Mouse (Mus musculus) stomach, postnatal 0 days (tissue): ENCODE data around the gene Esyt2. TPM values are rescaled to one million over a fixed set of nuclear protein-coding genes. Genes with fewer than 3 reads are reported as not detected.

Experiments used
- ATAC-seq: fragments of 200-750 bp; cut with Nextera tagmentation; 2 replicates; pipeline ENCODE4 v1.8.0; 2017; ENCODE audit not compliant: low FRiP score, low TSS enrichment
- DNase-seq: peaks from one replicate; pipeline ENCODE4 v3.0.0-alpha.2; 2016; ENCODE audit warnings: low spot score
- H3K27ac ChIP-seq: fragments of 300-500 bp; sonication (generic); replicated peaks from 2 replicates; pipeline ENCODE4 v1.5.1; 2014; ENCODE audit warnings: mild to moderate bottlenecking, control low read depth
- H3K27me3 ChIP-seq: fragments of 300-500 bp; sonication (generic); 2 replicates; pipeline ENCODE4 v1.6.1; 2014; ENCODE audit warnings: low read length; ENCODE audit not compliant: control insufficient read depth, insufficient read depth
- H3K36me3 ChIP-seq: fragments of 300-500 bp; sonication (generic); 2 replicates; pipeline ENCODE4 v1.6.1; 2014; ENCODE audit warnings: low read length, mixed read lengths; ENCODE audit not compliant: control insufficient read depth, insufficient read depth
- H3K4me1 ChIP-seq: fragments of 300-500 bp; sonication (generic); replicated peaks from 2 replicates; pipeline ENCODE4 v1.6.1; 2014; ENCODE audit warnings: antibody characterized with exemption; ENCODE audit not compliant: control insufficient read depth, insufficient read depth
- H3K4me2 ChIP-seq: fragments of 300-500 bp; sonication (generic); replicated peaks from 2 replicates; pipeline ENCODE4 v1.6.1; 2014; ENCODE audit warnings: low read depth, mild to moderate bottlenecking, control low read depth, moderate library complexity
- H3K4me3 ChIP-seq: fragments of 300-500 bp; sonication (generic); 2 replicates; pipeline ENCODE4 v1.5.1; 2014; ENCODE audit warnings: low read depth, low read length, control low read depth
- H3K9ac ChIP-seq: fragments of 300-500 bp; sonication (generic); 2 replicates; pipeline ENCODE4 v1.6.1; 2014; ENCODE audit warnings: mild to moderate bottlenecking, low read length, control low read depth, mixed read lengths
- H3K9me3 ChIP-seq: fragments of 300-500 bp; sonication (generic); 2 replicates; pipeline ENCODE4 v1.6.1; 2016; ENCODE audit warnings: low read length; ENCODE audit not compliant: control insufficient read depth
- CTCF ChIP-seq: IDR thresholded peaks from 2 replicates; pipeline ENCODE4 v1.5.1; 2016; ENCODE audit warnings: antibody characterized with exemption, low read depth, mild to moderate bottlenecking, moderate library complexity
- EP300 ChIP-seq: optimal IDR thresholded peaks from 2 replicates; pipeline ENCODE3; 2016; ENCODE audit warnings: antibody characterized with exemption
- WGBS: fragments of 180-500 bp; shearing (Covaris S2); extraction: QIAGEN DNeasy Blood & Tissue Kit; methylation state at CpG from one replicate; pipeline ENCODE4 v1.1.7; 2014; 5-methylcytosine and 5-hydroxymethylcytosine counted together
- polyA plus RNA-seq: library from polyadenylated mRNA; unstranded; fragments of >200 nt; fragmentation: Nextera tagmentation; extraction: Ambion mirVana; gene quantifications from 2 replicates; pipeline ENCODE4 v1.2.1, GENCODE M21; 2015

The Esyt2 gene
- polyA plus RNA-seq, 1 experiment from 2014 or later: 17.0 TPM

DNA sequence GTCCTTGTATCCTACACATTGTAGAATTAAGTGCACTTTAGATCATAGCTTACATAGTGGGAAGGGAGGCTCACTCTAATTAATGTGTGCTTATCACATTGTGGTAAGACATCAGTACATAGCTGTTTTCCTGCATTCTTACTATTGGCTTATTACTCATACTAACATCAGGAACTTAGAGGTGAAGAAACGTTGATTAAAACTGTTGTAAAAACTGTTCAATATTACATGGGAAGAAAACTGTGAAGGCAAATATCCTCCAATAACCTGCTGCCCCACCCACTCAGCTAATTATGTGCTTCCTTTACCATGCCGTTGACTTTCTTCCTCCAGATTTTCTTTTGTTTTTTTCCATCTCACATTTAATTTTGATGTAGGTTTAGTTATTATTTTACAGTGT lies 87.9 kb downstream of the Esyt2 start:
- H3K4me1 ChIP-seq: no peaks in the 10 kb centered on the region
- no peak for DNase-seq
- 83% methylated on average over 2 of the region's 2 CpGs for WGBS
- no peak overlapping the region for H3K4me2 ChIP-seq
- H3K36me3 ChIP-seq: peaks cover 29% of the 10 kb centered on the region
- H3K27ac ChIP-seq: no peak overlapping the region
- ATAC-seq: no peak
- H3K4me3 ChIP-seq: no peak overlapping the region
- H3K27me3 ChIP-seq: no peaks in the 10 kb centered on the region
- H3K9ac ChIP-seq: no peak overlapping the region
- TF ChIP-seq EP300 (no peak), CTCF (no peak)
- no peaks in the 10 kb centered on the region for H3K9me3 ChIP-seq

DNA sequence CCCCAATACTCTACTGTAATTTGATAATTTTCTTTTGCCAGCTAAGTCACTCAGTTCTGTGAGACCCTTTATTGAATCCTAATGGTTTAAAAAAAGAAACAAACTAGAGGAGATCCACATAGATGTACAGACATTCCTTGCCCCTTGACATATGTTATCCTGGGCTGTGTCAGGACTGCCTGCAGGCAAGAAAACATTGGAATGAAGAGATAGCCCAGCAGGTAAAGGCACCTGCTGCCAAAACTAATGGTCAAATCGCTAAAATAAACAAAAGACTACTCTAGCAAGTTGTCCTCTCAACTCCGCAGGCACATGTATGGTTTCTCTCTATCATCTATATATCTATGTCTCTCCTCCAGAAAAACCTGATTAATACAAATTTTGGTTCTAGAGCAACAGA lies 102.1 kb downstream of the Esyt2 start:
- Histone ChIP-seq H3K4me3 (no peak overlapping the region), H3K27ac (no peak overlapping the region), H3K9ac (no peak overlapping the region), H3K4me1 (no peaks in the 10 kb centered on the region), H3K36me3 (0 out of 2 replicates have a peak, but pooled peaks cover 2% of the 10 kb centered on the region), H3K9me3 (no peaks in the 10 kb centered on the region), H3K27me3 (no peaks in the 10 kb centered on the region), H3K4me2 (no peak overlapping the region)
- no peak for ATAC-seq
- no peak for TF ChIP-seq EP300
- TF ChIP-seq CTCF: no peak
- DNase-seq: no peak
- WGBS: 73% methylated on average over 2 of the region's 2 CpGs

DNA sequence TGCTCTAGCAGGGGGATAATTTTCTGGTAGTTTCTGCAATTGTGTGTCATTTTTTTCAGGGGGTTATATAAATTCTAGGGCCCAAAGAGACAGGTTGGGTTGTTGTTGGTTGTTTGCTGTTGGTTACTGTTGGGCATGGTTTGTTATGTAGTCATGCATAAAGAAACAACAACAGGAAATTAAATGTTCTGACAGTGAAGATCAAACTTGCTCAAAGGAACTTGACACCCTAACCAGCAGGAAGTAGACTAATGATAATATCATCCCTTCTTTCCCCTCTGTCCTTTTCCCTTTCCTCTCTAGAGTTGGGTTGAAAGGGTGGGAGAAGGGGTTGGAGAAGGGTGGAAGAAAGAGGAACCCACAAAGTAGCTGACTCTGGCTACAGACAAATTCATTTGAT lies 103.0 kb downstream of the Esyt2 start:
- DNase-seq (no peak), ATAC-seq (no peak)
- Histone ChIP-seq H3K4me2 (no peak overlapping the region), H3K9ac (no peak overlapping the region), H3K27me3 (no peaks in the 10 kb centered on the region), H3K4me1 (no peaks in the 10 kb centered on the region), H3K4me3 (no peak overlapping the region), H3K36me3 (0 out of 2 replicates have a peak, but pooled peaks cover 2% of the 10 kb centered on the region), H3K27ac (no peak overlapping the region), H3K9me3 (no peaks in the 10 kb centered on the region)
- no peak for TF ChIP-seq EP300
- no peak for TF ChIP-seq CTCF

DNA sequence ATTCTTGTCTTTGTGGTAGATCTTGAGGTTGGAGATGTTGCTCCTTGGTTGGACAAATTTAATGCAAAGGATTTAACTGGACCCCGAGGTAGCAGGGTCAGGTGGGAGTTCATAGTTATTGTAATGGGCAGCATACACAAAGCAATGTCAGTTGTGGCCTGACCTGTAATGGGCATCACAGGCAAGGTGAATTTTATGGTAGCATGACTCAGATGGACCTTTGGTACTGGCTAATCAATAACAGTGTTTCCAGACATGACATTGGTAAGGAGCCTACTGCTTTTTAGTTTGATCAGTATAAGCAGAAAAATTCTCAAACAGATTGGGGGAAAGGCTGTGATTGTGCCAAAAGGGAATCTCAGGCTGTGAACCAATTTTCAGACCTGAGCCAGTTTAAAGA lies 105.8 kb downstream of the Esyt2 start:
- Histone ChIP-seq H3K4me3 (no peak overlapping the region), H3K9ac (no peak overlapping the region), H3K36me3 (no peaks in the 10 kb centered on the region), H3K27ac (no peak overlapping the region), H3K4me2 (no peak overlapping the region), H3K9me3 (no peaks in the 10 kb centered on the region), H3K27me3 (no peaks in the 10 kb centered on the region), H3K4me1 (no peaks in the 10 kb centered on the region)
- TF ChIP-seq CTCF (no peak), EP300 (no peak)
- WGBS: 81% methylated on average over 1 of the region's 1 CpGs
- no peak for DNase-seq
- no peak for ATAC-seq

DNA sequence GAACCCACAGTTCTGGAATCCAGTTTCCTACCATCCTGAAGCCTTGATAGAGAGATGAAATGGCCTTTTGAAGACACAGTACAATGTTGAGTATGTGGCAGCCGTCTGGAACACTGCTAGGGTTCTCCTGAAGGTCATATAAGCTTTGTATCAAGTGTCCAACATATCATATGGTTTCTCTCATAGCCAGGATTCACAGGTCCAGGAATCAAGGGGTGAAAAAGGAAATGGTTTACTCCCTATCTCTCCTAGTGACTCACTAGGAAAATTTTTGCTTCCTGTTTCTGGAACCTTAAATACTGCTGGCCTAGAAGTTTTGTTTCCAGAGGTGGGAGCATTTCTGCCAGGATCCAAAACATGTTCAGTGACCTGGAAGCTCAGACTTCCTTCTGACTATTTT lies 108.9 kb downstream of the Esyt2 start:
- H3K27me3 ChIP-seq: no peaks in the 10 kb centered on the region
- H3K4me2 ChIP-seq: no peak overlapping the region
- H3K4me1 ChIP-seq: no peaks in the 10 kb centered on the region
- ATAC-seq (no peak), DNase-seq (no peak)
- TF ChIP-seq CTCF (no peak), EP300 (no peak)
- H3K9me3 ChIP-seq: no peaks in the 10 kb centered on the region
- H3K9ac ChIP-seq: no peak overlapping the region
- no peak overlapping the region for H3K27ac ChIP-seq
- H3K4me3 ChIP-seq: no peak overlapping the region
- WGBS: 50% methylated on average over 1 of the region's 1 CpGs
- no peaks in the 10 kb centered on the region for H3K36me3 ChIP-seq

DNA sequence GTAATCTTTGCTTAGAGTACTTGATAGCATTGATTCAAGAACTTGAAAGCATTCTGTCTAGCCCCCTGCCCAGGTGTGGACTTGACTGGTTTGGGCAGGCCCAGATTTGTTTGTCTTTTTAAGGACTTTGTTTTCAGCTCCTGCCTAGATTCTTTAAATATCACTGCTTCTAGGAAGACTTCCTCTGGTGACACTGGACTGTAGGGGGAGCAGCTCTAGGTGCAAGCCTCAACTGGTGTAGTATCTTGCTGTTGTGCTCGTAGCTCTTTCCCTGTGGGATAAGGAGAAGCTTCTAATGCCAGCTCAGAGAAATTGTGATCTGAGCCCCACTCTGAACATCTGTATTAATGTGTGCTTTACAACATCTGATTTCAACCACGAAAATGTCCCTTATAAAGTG lies 113.3 kb downstream of the Esyt2 start:
- no peak overlapping the region for H3K27ac ChIP-seq
- no peak overlapping the region for H3K4me2 ChIP-seq
- no peak for TF ChIP-seq EP300
- peak; percentile 44 for TF ChIP-seq CTCF
- no peak overlapping the region for H3K4me3 ChIP-seq
- ATAC-seq (no peak), DNase-seq (no peak)
- no peaks in the 10 kb centered on the region for H3K9me3 ChIP-seq
- H3K36me3 ChIP-seq: no peaks in the 10 kb centered on the region
- H3K9ac ChIP-seq: no peak overlapping the region
- no peaks in the 10 kb centered on the region for H3K4me1 ChIP-seq
- H3K27me3 ChIP-seq: no peaks in the 10 kb centered on the region
- WGBS: 52% methylated on average over 2 of the region's 2 CpGs
